Mouse (Mus musculus) G1E (cell line): ENCODE measurements around the gene Serinc4. TPM values are rescaled to one million over a fixed set of nuclear protein-coding genes. Genes with fewer than 3 reads are reported as not detected.
A peak's percentile ranks its signal among the peaks of the same experiment; 100 is the strongest.
"Not testable (repeated sequence)": the region's sequence is repeated elsewhere in the genome, so short reads cannot be mapped to it uniquely, and the experiment has no call there.

Source experiments
- ATAC-seq: 2 replicates; pipeline ENCODE4 v1.8.0; 2016; ENCODE audit warnings: mild to moderate bottlenecking; ENCODE audit not compliant: insufficient number of reproducible peaks, poor library complexity, low FRiP score, severe bottlenecking; ENCODE audit errors: extremely low read depth
- DNase-seq: peaks from one replicate; pipeline ENCODE4 v3.0.0; 2012; ENCODE audit warnings: low spot score
- H3K27me3 ChIP-seq: 2 replicates; pipeline ENCODE4 v1.6.1; 2012; ENCODE audit warnings: mild to moderate bottlenecking, low read length, inconsistent platforms; ENCODE audit not compliant: insufficient read depth
- H3K36me3 ChIP-seq: replicated peaks from 2 replicates; pipeline ENCODE3; 2012; ENCODE audit warnings: mild to moderate bottlenecking, inconsistent platforms
- H3K4me1 ChIP-seq: 2 replicates; pipeline ENCODE4 v1.6.1; 2012; ENCODE audit warnings: low read depth, low read length, inconsistent platforms, mixed read lengths; ENCODE audit not compliant: insufficient read depth
- H3K4me3 ChIP-seq: 2 replicates; pipeline ENCODE4 v1.5.1; 2012; ENCODE audit warnings: low read depth, mild to moderate bottlenecking, inconsistent platforms, low read length, moderate library complexity, mixed read lengths
- H3K9me3 ChIP-seq: replicated peaks from 2 replicates; pipeline ENCODE4 v1.6.1; 2012; ENCODE audit warnings: inconsistent platforms
- CTCF ChIP-seq: IDR thresholded peaks from 2 replicates; pipeline ENCODE4 v1.5.1; 2012; ENCODE audit warnings: low read depth, low read length, inconsistent platforms, mixed read lengths
- GATA1 ChIP-seq: IDR thresholded peaks from 2 replicates; pipeline ENCODE4 v1.6.1; 2012; ENCODE audit warnings: borderline replicate concordance, low read length, inconsistent platforms, mixed read lengths
- GATA2 ChIP-seq: IDR thresholded peaks from 2 replicates; pipeline ENCODE4 v1.6.1; 2012; ENCODE audit warnings: low read depth, low read length, inconsistent platforms, borderline replicate concordance
- POLR2AphosphoS5 ChIP-seq: IDR thresholded peaks from 2 replicates; pipeline ENCODE4 v1.6.1; 2012; ENCODE audit warnings: low read depth, low read length, inconsistent platforms; ENCODE audit not compliant: insufficient replicate concordance
- TAL1 ChIP-seq: conservative IDR thresholded peaks from 2 replicates; pipeline ENCODE4 v1.6.1; 2012; ENCODE audit warnings: low read depth, low read length, inconsistent platforms, mixed read lengths
- polyA plus RNA-seq: library from polyadenylated mRNA; stranded (reverse); fragments of >175 nt; gene quantifications from 2 replicates; pipeline ENCODE4 v1.2.3, GENCODE M21; 2012
- total RNA-seq, 2 experiments: library from RNA; stranded (forward) in 1 of 2; stranded (reverse) in 1 of 2; fragments of 200-1000 nt in 1 of 2; fragments of >200 nt in 1 of 2; fragmentation: Nextera tagmentation in 1 of 2; gene quantifications; 2 replicates each; pipeline ENCODE4 v1.2.3; 2014 to 2017

Gene Serinc4
- total RNA-seq (2014; fragmentation: Nextera tagmentation), result not detected in 2 replicates
- total RNA-seq (2017), result 0.58 and 1.3 TPM in 2 replicates
- not detected in 2 replicates for polyA plus RNA-seq

GRCm38 (mm10) chr2:121456692-121457642, at the start of gene Serinc4:
Gene Serinc4, minus strand, starts transcription at chr2:121456781.
- Histone ChIP-seq H3K36me3 (peaks cover 63% of the 10 kb centered on the region), H3K9me3 (no peaks in the 10 kb centered on the region), H3K4me1 (peaks cover 43% of the 10 kb centered on the region), H3K4me3 (peak within 1 kb of the TSS; percentile 80), H3K27me3 (no peaks in the 10 kb centered on the region)
- DNase-seq (peak; percentile 72), ATAC-seq (peak; percentile 88)
- TF ChIP-seq CTCF, result no peak
- TF ChIP-seq GATA1, result no peak
- no peak for TF ChIP-seq TAL1
- no peak for TF ChIP-seq GATA2
- TF ChIP-seq POLR2AphosphoS5, result no peak

- not testable (repeated sequence) for H3K27me3 ChIP-seq, H3K4me3 ChIP-seq, ATAC-seq, H3K9me3 ChIP-seq, H3K4me1 ChIP-seq, DNase-seq
- peaks cover 11% of the 10 kb centered on the region for H3K36me3 ChIP-seq
Observed at GRCm38 (mm10) chr2:121501550-121501949, 45.0 kb upstream of the Serinc4 start.

- not testable (repeated sequence) for DNase-seq, ATAC-seq, H3K4me3 ChIP-seq, H3K4me1 ChIP-seq, H3K36me3 ChIP-seq, H3K9me3 ChIP-seq
- H3K27me3 ChIP-seq, result peaks cover 18% of the 10 kb centered on the region
Observed at GRCm38 (mm10) chr2:121484403-121484802, 27.8 kb upstream of the Serinc4 start.

- Histone ChIP-seq H3K4me3 (no peak overlapping the region), H3K9me3 (no peaks in the 10 kb centered on the region), H3K4me1 (no peaks in the 10 kb centered on the region), H3K27me3 (peaks cover 18% of the 10 kb centered on the region), H3K36me3 (no peaks in the 10 kb centered on the region)
- no peak for DNase-seq
- TF ChIP-seq GATA1 (no peak), CTCF (no peak)
- ATAC-seq, result no peak
Observed at GRCm38 (mm10) chr2:121483576-121483975, 27.0 kb upstream of the Serinc4 start.

- H3K4me3 ChIP-seq, H3K4me1 ChIP-seq, H3K9me3 ChIP-seq, H3K36me3 ChIP-seq, DNase-seq, ATAC-seq: not testable (repeated sequence)
- peaks cover 18% of the 10 kb centered on the region for H3K27me3 ChIP-seq
Observed at GRCm38 (mm10) chr2:121480916-121481315, 24.3 kb upstream of the Serinc4 start.

- DNase-seq, result no peak
- Histone ChIP-seq H3K4me1 (no peaks in the 10 kb centered on the region), H3K9me3 (no peaks in the 10 kb centered on the region), H3K36me3 (peaks cover 4% of the 10 kb centered on the region), H3K27me3 (peaks cover 18% of the 10 kb centered on the region), H3K4me3 (no peak overlapping the region)
- TF ChIP-seq GATA2 (no peak), CTCF (peak; percentile 61), GATA1 (no peak), TAL1 (no peak), POLR2AphosphoS5 (no peak)
- no peak for ATAC-seq
Observed at GRCm38 (mm10) chr2:121480498-121480897, 23.9 kb upstream of the Serinc4 start.

- H3K4me1 ChIP-seq, result no peaks in the 10 kb centered on the region; the same call in 1 of the 2 replicates
- H3K4me3 ChIP-seq, result no peak overlapping the region
- H3K27me3 ChIP-seq, result peaks cover 7% of the 10 kb centered on the region
- H3K9me3 ChIP-seq, result no peaks in the 10 kb centered on the region
- no peak for ATAC-seq
- no peak for TF ChIP-seq CTCF
- TF ChIP-seq POLR2AphosphoS5, result no peak
- TF ChIP-seq GATA2, result no peak
- TF ChIP-seq TAL1, result no peak
- TF ChIP-seq GATA1, result no peak
- peaks cover 4% of the 10 kb centered on the region for H3K36me3 ChIP-seq
- DNase-seq, result no peak
Observed at GRCm38 (mm10) chr2:121477491-121478266, 21.1 kb upstream of the Serinc4 start.

- not testable (repeated sequence) for H3K4me3 ChIP-seq, H3K27me3 ChIP-seq, DNase-seq, ATAC-seq, H3K9me3 ChIP-seq, H3K4me1 ChIP-seq
- H3K36me3 ChIP-seq, result peaks cover 11% of the 10 kb centered on the region
Observed at GRCm38 (mm10) chr2:121475306-121475705, 18.7 kb upstream of the Serinc4 start.
